Mouse (Mus musculus) embryonic stem cell, embryonic (primary cell): Measurements from ENCODE around the gene Exo5.

ENCODE experiments used
- CTCF ChIA-PET, 4 experiments: fragments of 300-600 bp in 2 of 4; fragments of 350-600 bp in 2 of 4; sonication (Branson Sonifier 250); formaldehyde crosslinking; loops; one replicate each; lab custom pipeline; 2022; ENCODE audit warnings: inconsistent platforms in 2 of 4; lab: Charles Lee
- POLR2A ChIA-PET, 4 experiments: fragments of 300-600 bp in 2 of 4; fragments of 350-600 bp in 2 of 4; sonication (Branson Sonifier 250); formaldehyde crosslinking; loops; one replicate each; lab custom pipeline; 2022; ENCODE audit warnings: antibody characterized with exemption in 4 of 4, inconsistent platforms in 1 of 4; lab: Charles Lee

Exo5 gene

DNA sequence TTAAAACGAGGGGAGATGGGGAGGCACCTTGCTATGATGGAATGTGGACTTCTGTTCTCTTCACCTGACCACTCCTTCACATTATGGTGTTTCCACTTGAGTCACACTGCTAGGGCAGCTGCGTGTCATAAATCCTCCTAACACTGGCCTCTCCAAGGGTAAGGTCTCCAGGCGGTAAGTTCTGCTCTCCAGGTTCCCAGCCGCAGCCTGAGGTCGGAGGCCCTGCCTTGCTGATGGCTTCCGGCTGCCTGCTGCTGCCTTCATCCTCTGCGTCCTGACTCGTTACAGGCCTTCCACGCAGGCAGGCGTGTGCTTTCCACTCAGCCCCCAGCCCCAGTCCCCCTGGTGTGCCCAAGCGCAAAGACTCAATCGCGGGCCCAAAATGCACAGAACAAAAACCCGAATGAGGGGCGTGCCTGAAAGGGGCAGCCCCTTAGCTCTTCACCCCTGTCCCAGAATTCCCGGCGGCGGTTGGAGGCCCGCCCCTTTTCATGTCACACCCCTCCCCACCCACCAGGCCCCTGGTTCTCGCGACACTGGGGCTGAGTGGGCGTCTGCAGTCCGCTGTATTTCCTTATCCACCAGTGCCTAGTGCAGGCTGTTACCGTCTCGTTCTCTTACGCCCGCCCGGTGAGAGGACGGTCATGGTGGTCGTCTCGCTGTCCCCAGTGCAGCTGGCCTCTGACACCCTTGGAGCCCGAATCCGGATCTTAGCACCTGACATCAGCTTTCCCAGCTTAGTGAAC is at the start of gene Exo5:
Gene Exo5 (minus strand): TSS at position 464 of the 746 bp plus-strand sequence.
- CTCF ChIA-PET: interaction anchor here in 2 of 4 experiments (0.6 to 1.3 kb wide), 8 partner anchors 15 to 708 kb away, joined by 3 to 8 read pairs (median 4); no protein-coding TSS in a partner anchor
- POLR2A ChIA-PET: interaction anchor here in 3 of 4 experiments (0.5 to 2.5 kb wide), 84 partner anchors 9 to 1911 kb away, joined by 3 to 38 read pairs (median 4); partner anchors contain the start of genes Ctps (in 3 of the 3), Zfp69 (in 3 of the 3), Rims3 (in 2 of the 3) and Smap2 (in 2 of the 3)

DNA sequence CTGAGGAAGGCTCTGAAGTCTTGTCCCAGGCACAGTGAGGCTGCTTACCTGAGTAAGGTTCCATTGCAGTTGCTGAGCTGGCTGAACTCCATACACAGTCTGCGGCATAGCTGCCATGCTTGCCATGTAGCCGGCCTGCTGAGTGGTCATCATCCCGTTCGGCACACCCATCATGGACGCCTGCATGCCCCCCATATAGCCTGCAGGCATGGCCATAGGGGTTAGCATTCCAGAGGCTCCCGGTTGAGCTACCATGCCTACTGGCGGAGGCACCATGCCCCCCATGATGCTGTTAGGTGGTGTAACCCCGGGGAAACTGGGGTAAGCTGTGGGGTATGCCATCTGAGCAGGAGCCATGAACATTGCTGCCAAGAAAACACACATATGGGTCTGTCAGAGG is 47.0 kb upstream of the Exo5 start:
- ChIA-PET POLR2A (interaction anchor here in 2 of 4 experiments (0.6 to 1.1 kb wide), 2 partner anchors 47 to 1528 kb away, joined by 3 to 6 read pairs; partner anchors contain the start of gene Exo5 (in 1 of the 2)), CTCF (interaction anchor here in 2 of 4 experiments (0.5 to 0.7 kb wide), 2 partner anchors 82 to 142 kb away, joined by 3 read pairs; no protein-coding TSS in a partner anchor)

DNA sequence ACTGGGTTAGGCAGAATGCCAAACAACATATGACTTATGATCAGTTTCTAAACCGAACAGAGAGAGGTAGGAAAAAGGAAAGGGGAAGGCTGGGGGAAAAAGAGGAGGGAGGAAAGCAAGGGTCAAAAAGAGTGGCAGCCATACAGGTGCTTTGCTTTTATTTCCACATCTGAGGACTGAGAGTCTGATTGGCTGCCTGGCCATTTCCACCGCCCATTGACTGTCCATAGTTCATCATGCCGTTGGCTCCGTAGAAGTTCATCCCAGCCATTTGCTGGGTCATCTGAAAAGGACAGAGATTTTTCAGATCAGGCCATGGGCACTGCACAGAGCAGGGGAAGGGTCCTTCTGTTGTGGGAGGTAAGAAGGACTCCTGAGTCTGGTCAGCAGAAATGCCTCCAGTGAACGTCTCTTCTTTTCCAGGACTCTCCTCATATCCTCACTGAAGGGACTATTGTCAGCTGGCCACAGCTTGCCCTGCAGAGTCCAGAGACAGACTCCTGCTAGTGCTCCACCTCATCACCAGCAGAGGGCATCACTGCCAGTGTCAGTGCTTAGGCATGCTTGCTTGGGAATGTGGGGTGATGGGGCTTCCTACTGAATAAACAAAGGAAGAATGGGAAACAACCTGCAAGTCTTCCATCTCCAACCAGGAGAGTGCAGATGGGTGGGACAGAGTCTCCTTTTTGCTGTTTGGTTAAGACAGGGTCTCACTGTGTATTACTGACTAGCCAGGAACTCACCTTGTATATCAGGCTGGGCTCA is 44.7 kb upstream of the Exo5 start:
- CTCF ChIA-PET: interaction anchor here in 3 of 4 experiments (0.6 to 1.0 kb wide), 7 partner anchors 10 to 588 kb away, joined by 3 to 4 read pairs (median 3); partner anchors contain the start of gene Smap2 (in 1 of the 3)
- POLR2A ChIA-PET: interaction anchor here in 2 of 4 experiments (0.6 to 1.6 kb wide), 3 partner anchors 8 to 45 kb away, joined by 3 to 6 read pairs (median 3); partner anchors contain the start of gene Exo5 (in 1 of the 2)

- POLR2A ChIA-PET: interaction anchor here in 2 of 4 experiments (0.6 to 1.6 kb wide), 2 partner anchors 44 to 173 kb away, joined by 3 to 6 read pairs; partner anchors contain the start of gene Exo5 (in 1 of the 2)
- CTCF ChIA-PET: interaction anchor here in 1 of 4 experiments (0.6 kb wide), 1 partner anchor 20 kb away, joined by 3 read pairs; no protein-coding TSS in a partner anchor
Observed at GRCm38 (mm10) chr4:120968486-120968885, 43.7 kb upstream of the Exo5 start.

DNA sequence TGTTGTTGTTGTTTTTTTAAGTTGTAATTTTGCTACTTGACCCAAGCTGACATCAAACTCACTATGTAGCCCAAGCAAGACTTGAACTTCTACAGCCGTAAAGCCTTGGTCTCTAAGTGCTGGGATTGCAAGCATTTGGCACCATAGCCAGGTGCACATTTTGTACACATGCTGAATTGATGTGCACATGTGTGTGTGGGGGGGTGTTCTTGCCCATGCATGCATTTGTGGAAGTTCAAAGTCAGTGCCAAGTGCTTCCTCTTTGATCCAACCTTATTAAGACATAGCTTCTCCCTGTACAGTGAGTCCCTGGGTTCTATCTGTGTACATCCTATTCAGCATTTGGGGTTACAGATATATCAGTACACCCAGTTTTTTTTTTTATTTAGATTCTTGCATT is 30.8 kb upstream of the Exo5 start:
- ChIA-PET POLR2A (interaction anchor here in 2 of 4 experiments (0.7 to 3.5 kb wide), 2 partner anchors 31 to 77 kb away, joined by 7 to 11 read pairs; partner anchors contain the start of gene Exo5 (in 1 of the 2)), CTCF (no interaction called here)

GRCm38 (mm10) chr4:120953667-120954066 is 28.9 kb upstream of the Exo5 start:
- CTCF ChIA-PET: interaction anchor here in 1 of 4 experiments (0.7 kb wide), 1 partner anchor 1959 kb away, joined by 4 read pairs; no protein-coding TSS in a partner anchor
- POLR2A ChIA-PET: interaction anchor here in 2 of 4 experiments (0.6 to 3.5 kb wide), 2 partner anchors 29 to 85 kb away, joined by 3 to 11 read pairs; partner anchors contain the start of gene Exo5 (in 1 of the 2)

DNA sequence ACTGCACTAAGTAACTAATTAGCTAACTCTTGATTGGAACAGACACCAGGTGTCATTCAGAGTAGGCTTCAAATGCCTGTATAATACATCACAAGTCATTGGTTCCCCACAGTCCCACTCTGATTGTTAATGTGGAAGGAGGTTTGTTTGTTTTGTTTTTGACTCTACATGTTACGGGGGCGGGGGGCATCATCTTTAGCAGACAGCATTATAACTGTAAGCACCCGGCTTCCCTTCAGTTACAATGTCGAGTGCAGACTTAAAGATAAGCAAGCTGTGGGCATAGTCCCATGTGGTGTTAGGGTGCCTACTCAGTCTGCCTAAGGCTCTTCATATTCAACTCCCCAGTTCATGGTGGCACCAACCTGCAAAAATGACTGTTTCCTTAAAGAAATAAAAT is 28.2 kb upstream of the Exo5 start:
- CTCF ChIA-PET: interaction anchor here in 1 of 4 experiments (0.5 kb wide), 1 partner anchor 243 kb away, joined by 8 read pairs; no protein-coding TSS in a partner anchor
- POLR2A ChIA-PET: interaction anchor here in 2 of 4 experiments (0.6 to 3.5 kb wide), 3 partner anchors 13 to 63 kb away, joined by 3 to 11 read pairs (median 3); partner anchors contain the start of gene Exo5 (in 1 of the 2)

DNA sequence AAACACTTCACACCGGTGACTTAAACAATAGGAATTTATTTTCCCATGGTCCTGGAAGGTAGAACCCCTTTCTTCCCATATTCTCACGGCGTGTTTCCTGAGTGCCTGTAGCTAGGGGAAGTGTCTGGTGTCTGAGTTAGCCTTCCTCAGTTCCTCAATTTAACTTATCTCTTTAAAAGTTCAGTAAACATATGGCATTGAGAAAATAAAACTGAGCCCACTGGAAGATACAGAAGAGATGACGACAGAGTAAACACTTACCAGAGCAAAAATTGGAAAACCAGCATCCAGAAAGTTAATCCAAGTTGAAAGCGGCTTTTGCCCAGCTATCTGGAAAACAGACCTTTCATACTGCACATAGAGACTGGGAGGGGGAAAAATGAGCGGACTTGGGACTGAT is 27.3 kb upstream of the Exo5 start:
- ChIA-PET CTCF (interaction anchor here in 1 of 4 experiments (0.6 to 1.6 kb wide), 2 partner anchors 81 to 101 kb away, joined by 6 to 7 read pairs; no protein-coding TSS in a partner anchor), POLR2A (interaction anchor here in 3 of 4 experiments (0.7 to 3.2 kb wide), 8 partner anchors 10 to 200 kb away, joined by 3 to 38 read pairs (median 6); partner anchors contain the start of gene Exo5 (in 3 of the 3))

GRCm38 (mm10) chr4:120951428-120951973 is 26.7 kb upstream of the Exo5 start, which contains the start of gene Zfp69:
TSS of gene Zfp69 (minus strand) at chr4:120951699.
- CTCF ChIA-PET: interaction anchor here in 3 of 4 experiments (0.6 to 1.7 kb wide), 6 partner anchors 21 to 101 kb away, joined by 3 to 7 read pairs (median 4); no protein-coding TSS in a partner anchor
- POLR2A ChIA-PET: interaction anchor here in 3 of 4 experiments (0.6 to 3.2 kb wide), 24 partner anchors 9 to 286 kb away, joined by 3 to 38 read pairs (median 4); partner anchors contain the start of genes Exo5 (in 3 of the 3), Kcnq4 (in 2 of the 3) and Smap2 (in 1 of the 3)

DNA sequence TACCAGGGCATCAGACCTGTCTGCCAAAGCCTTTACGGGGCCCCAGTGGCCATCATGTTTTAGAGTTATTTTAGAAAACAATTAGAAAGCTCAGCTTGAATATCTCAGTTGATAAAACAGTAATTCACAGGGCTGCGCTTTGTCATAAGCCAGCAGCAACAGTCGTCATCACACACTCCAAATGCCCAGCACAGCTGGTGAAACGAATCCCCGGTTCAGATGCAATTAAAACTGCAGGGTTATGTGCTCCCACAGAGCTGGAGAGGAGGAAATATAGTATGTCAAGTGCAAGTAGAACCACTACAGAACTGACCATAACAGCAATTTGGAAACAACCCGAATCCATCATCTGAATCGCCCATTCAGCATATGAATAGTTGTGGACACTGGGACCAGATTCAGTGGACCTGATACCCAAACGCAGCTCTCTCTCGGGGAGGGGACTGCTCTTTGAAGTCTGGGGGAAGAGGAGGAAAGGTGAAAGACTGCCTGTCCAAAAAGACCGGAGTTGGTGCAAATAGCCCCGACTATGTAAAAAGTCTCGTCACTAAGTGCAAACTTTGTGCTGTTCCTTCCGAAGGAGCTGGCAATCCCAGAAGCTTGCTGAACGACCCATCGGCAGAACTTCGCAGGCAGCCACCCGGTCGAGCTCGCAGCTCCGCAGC is 26.1 kb upstream of the Exo5 start:
- CTCF ChIA-PET: interaction anchor here in 3 of 4 experiments (0.8 to 1.7 kb wide), 5 partner anchors 21 to 100 kb away, joined by 3 to 7 read pairs (median 3); no protein-coding TSS in a partner anchor
- POLR2A ChIA-PET: interaction anchor here in 3 of 4 experiments (0.6 to 3.2 kb wide), 26 partner anchors 10 to 285 kb away, joined by 3 to 38 read pairs (median 4); partner anchors contain the start of genes Exo5 (in 3 of the 3), Kcnq4 (in 2 of the 3) and Smap2 (in 1 of the 3)

DNA sequence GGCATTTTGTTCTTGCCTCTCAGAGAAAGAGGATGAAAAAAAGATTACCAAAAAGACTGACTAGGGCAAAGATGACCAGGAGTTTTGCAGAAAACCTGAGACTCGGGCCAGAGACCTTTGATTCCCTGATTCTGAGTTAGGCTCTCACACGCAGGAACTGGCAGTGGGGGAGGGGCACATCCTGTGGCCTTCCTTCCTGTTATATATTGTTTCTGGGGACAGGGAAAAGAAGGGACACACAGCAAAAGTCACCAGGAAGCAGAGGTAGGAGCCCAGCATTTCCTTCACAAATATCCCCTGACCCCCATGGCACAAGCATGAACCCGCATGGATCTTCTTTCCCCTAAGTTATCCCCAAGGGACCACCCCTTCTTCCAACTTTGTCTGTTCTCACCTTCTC is 24.1 kb upstream of the Exo5 start:
- POLR2A ChIA-PET: interaction anchor here in 2 of 4 experiments (0.9 to 1.7 kb wide), 2 partner anchors 19 to 24 kb away, joined by 3 to 6 read pairs; partner anchors contain the start of gene Exo5 (in 1 of the 2)
- CTCF ChIA-PET: interaction anchor here in 1 of 4 experiments (0.5 kb wide), 1 partner anchor 644 kb away, joined by 3 read pairs; no protein-coding TSS in a partner anchor

GRCm38 (mm10) chr4:120935006-120935405 is 10.2 kb upstream of the Exo5 start:
- CTCF ChIA-PET: interaction anchor here in 1 of 4 experiments (0.5 to 1.4 kb wide), 2 partner anchors 9 to 163 kb away, joined by 3 to 4 read pairs; no protein-coding TSS in a partner anchor
- POLR2A ChIA-PET: interaction anchor here in 2 of 4 experiments (0.9 to 2.2 kb wide), 3 partner anchors 10 to 16 kb away, joined by 3 to 13 read pairs (median 7); partner anchors contain the start of genes Exo5 (in 2 of the 2) and Zfp69 (in 1 of the 2)

DNA sequence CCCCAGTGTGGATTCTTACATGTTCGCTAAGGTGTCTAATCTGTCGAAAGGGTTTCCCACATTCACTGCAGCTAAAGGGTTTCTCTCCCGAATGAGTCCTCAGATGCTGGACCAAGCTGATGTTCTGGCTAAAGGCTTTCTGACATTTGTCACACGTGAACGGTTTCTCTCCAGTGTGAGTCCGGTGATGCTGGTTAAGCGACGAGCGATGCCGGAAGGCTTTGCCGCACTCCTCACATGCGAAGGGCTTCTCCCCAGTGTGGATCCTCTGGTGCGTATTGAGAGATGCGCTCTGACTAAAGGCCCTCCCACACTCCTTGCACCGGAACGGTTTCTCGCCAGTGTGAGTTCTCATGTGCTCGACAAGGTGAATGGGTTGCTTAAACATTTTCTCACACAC is 5.9 kb upstream of the Exo5 start:
- ChIA-PET POLR2A (interaction anchor here in 2 of 4 experiments (0.7 to 1.7 kb wide), 4 partner anchors 19 to 100 kb away, joined by 3 read pairs; partner anchors contain the start of gene Zfp69 (in 1 of the 2)), CTCF (interaction anchor here in 2 of 4 experiments (0.9 kb wide), 2 partner anchors 20 to 248 kb away, joined by 3 read pairs; partner anchors contain the start of gene Zfp69 (in 1 of the 2))

DNA sequence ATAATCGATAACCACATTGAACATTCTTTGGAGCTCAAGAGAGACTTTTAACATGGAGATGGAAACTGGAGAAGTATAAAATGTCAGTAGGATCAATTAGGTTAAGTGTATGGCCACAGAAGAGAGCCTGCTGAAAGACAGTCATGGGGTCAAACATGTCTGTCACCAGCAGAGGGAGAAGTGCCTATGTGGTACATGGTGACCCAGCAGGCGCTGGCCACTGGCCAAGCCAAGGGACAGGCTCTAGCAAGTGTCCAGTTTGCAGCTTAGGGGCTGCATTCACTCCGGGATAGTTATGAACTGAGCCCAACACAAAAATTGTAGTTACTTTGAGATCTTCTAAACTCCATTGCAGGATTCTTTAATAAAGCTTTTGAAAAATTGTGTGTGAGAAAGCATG is 3.9 kb upstream of the Exo5 start:
- ChIA-PET POLR2A (interaction anchor here in 1 of 4 experiments (0.9 to 1.7 kb wide), 5 partner anchors 13 to 286 kb away, joined by 3 to 6 read pairs (median 4); partner anchors contain the start of genes Rlf and Zfp69), CTCF (no interaction called here)

- ChIA-PET CTCF (interaction anchor here in 2 of 4 experiments (0.6 to 1.3 kb wide), 4 partner anchors 103 to 709 kb away, joined by 3 to 8 read pairs (median 4); no protein-coding TSS in a partner anchor), POLR2A (interaction anchor here in 3 of 4 experiments (0.6 to 2.5 kb wide), 53 partner anchors 9 to 1910 kb away, joined by 3 to 38 read pairs (median 5); partner anchors contain the start of genes Zfp69 (in 3 of the 3), Rims3 (in 2 of the 3), Smap2 (in 2 of the 3) and Cited4 (in 1 of the 3))
Observed at GRCm38 (mm10) chr4:120925386-120925785, 569 bp upstream of the Exo5 start.
